Mouse (Mus musculus): ENCODE measurements around the gene Fam185a. TPM values are rescaled to one million over a fixed set of nuclear protein-coding genes. Genes with fewer than 3 reads are reported as not detected.
A peak's percentile ranks its signal among the peaks of the same experiment; 100 is the strongest.

Fam185a gene
- polyA plus RNA-seq, 1 experiment from 2014 or later, result 9.5 TPM

GRCm38 (mm10) chr5:21506887-21507286 lies 82.1 kb downstream of the Fam185a start:
- Histone ChIP-seq H3K4me3 (ENCODE audit: low read length) (no peak overlapping the region), H3K36me3 (ENCODE audit: control insufficient read depth, insufficient read depth) (no peaks in the 10 kb centered on the region), H3K9me3 (replicated peaks; ENCODE audit: control insufficient read depth, low read length) (no peaks in the 10 kb centered on the region), H3K4me2 (ENCODE audit: low read depth, low read length) (no peak overlapping the region), H3K27ac (ENCODE audit: low read length) (no peak overlapping the region), H3K9ac (ENCODE audit: low read length) (no peak overlapping the region), H3K27me3 (ENCODE audit: control insufficient read depth, insufficient read depth, low read length) (no peaks in the 10 kb centered on the region), H3K4me1 (ENCODE audit: control insufficient read depth, insufficient read depth, low read length) (no peaks in the 10 kb centered on the region)
- no peak for ATAC-seq (replicated peaks; ENCODE audit: extremely low read depth, insufficient read depth, low FRiP score)
- WGBS, result 79% methylated on average over 1 of the region's 1 CpGs

GRCm38 (mm10) chr5:21509801-21510200 lies 85.0 kb downstream of the Fam185a start:
- 58% methylated on average over 4 of the region's 4 CpGs for WGBS
- Histone ChIP-seq H3K4me2 (ENCODE audit: low read depth, low read length) (no peak overlapping the region), H3K4me1 (ENCODE audit: control insufficient read depth, insufficient read depth, low read length) (peaks cover 11% of the 10 kb centered on the region), H3K27ac (ENCODE audit: low read length) (no peak overlapping the region), H3K9ac (ENCODE audit: low read length) (no peak overlapping the region), H3K27me3 (ENCODE audit: control insufficient read depth, insufficient read depth, low read length) (no peaks in the 10 kb centered on the region), H3K4me3 (ENCODE audit: low read length) (no peak overlapping the region), H3K9me3 (replicated peaks; ENCODE audit: control insufficient read depth, low read length) (no peaks in the 10 kb centered on the region), H3K36me3 (ENCODE audit: control insufficient read depth, insufficient read depth) (no peaks in the 10 kb centered on the region)
- ATAC-seq (replicated peaks; ENCODE audit: extremely low read depth, insufficient read depth, low FRiP score), result no peak

GRCm38 (mm10) chr5:21513363-21513762 lies 88.6 kb downstream of the Fam185a start:
- no peak overlapping the region for H3K27ac ChIP-seq (ENCODE audit: low read length)
- 27% methylated on average over 10 of the region's 10 CpGs for WGBS
- H3K4me2 ChIP-seq (ENCODE audit: low read depth, low read length), result no peak overlapping the region
- H3K36me3 ChIP-seq (ENCODE audit: control insufficient read depth, insufficient read depth), result no peaks in the 10 kb centered on the region
- 0 out of 2 replicates have a peak, but pooled peaks have one; percentile 45 for ATAC-seq (replicated peaks; ENCODE audit: extremely low read depth, insufficient read depth, low FRiP score)
- no peaks in the 10 kb centered on the region for H3K27me3 ChIP-seq (ENCODE audit: control insufficient read depth, insufficient read depth, low read length)
- no peak overlapping the region for H3K9ac ChIP-seq (ENCODE audit: low read length)
- H3K4me3 ChIP-seq (ENCODE audit: low read length), result no peak overlapping the region
- H3K9me3 ChIP-seq (replicated peaks; ENCODE audit: control insufficient read depth, low read length), result no peaks in the 10 kb centered on the region
- H3K4me1 ChIP-seq (ENCODE audit: control insufficient read depth, insufficient read depth, low read length), result peaks cover 11% of the 10 kb centered on the region

GRCm38 (mm10) chr5:21517562-21517961 lies 92.8 kb downstream of the Fam185a start:
- peaks cover 11% of the 10 kb centered on the region for H3K4me1 ChIP-seq (ENCODE audit: control insufficient read depth, insufficient read depth, low read length)
- WGBS, result 83% methylated on average over 2 of the region's 2 CpGs
- H3K4me2 ChIP-seq (ENCODE audit: low read depth, low read length), result no peak overlapping the region
- H3K9me3 ChIP-seq (replicated peaks; ENCODE audit: control insufficient read depth, low read length), result no peaks in the 10 kb centered on the region
- H3K36me3 ChIP-seq (ENCODE audit: control insufficient read depth, insufficient read depth), result no peaks in the 10 kb centered on the region
- no peak overlapping the region for H3K4me3 ChIP-seq (ENCODE audit: low read length)
- ATAC-seq (replicated peaks; ENCODE audit: extremely low read depth, insufficient read depth, low FRiP score), result no peak
- H3K27me3 ChIP-seq (ENCODE audit: control insufficient read depth, insufficient read depth, low read length), result no peaks in the 10 kb centered on the region
- H3K9ac ChIP-seq (ENCODE audit: low read length), result no peak overlapping the region
- H3K27ac ChIP-seq (ENCODE audit: low read length), result no peak overlapping the region

DNA sequence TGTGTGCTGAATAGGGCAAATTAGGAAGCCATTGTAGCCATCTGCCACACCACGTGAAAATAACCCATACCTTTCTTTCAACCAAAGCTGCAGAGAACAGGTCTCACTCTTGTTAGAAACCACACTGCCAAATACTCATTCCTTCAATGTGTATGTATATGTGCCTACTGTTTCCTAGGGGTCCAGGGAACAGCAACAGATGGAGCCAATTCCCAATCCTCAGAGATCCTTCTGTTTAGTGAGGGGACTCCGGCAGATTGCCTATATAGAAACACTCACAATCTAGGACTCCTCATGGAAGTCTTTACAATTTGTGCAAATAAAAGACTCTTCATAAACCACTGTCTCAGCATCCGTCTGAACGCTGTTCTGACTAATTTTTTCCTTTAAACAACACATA lies 93.4 kb downstream of the Fam185a start:
- Histone ChIP-seq H3K36me3 (ENCODE audit: control insufficient read depth, insufficient read depth) (no peaks in the 10 kb centered on the region), H3K4me1 (ENCODE audit: control insufficient read depth, insufficient read depth, low read length) (peaks cover 5% of the 10 kb centered on the region), H3K27me3 (ENCODE audit: control insufficient read depth, insufficient read depth, low read length) (no peaks in the 10 kb centered on the region), H3K27ac (ENCODE audit: low read length) (no peak overlapping the region), H3K9ac (ENCODE audit: low read length) (no peak overlapping the region), H3K9me3 (replicated peaks; ENCODE audit: control insufficient read depth, low read length) (no peaks in the 10 kb centered on the region), H3K4me2 (ENCODE audit: low read depth, low read length) (no peak overlapping the region), H3K4me3 (ENCODE audit: low read length) (no peak overlapping the region)
- no peak for ATAC-seq (replicated peaks; ENCODE audit: extremely low read depth, insufficient read depth, low FRiP score)
- 89% methylated on average over 4 of the region's 4 CpGs for WGBS

GRCm38 (mm10) chr5:21519166-21519565 lies 94.4 kb downstream of the Fam185a start:
- Histone ChIP-seq H3K27me3 (ENCODE audit: control insufficient read depth, insufficient read depth, low read length) (no peaks in the 10 kb centered on the region), H3K27ac (ENCODE audit: low read length) (no peak overlapping the region), H3K36me3 (ENCODE audit: control insufficient read depth, insufficient read depth) (no peaks in the 10 kb centered on the region), H3K4me3 (ENCODE audit: low read length) (no peak overlapping the region), H3K4me1 (ENCODE audit: control insufficient read depth, insufficient read depth, low read length) (no peaks in the 10 kb centered on the region), H3K9ac (ENCODE audit: low read length) (no peak overlapping the region), H3K9me3 (replicated peaks; ENCODE audit: control insufficient read depth, low read length) (no peaks in the 10 kb centered on the region), H3K4me2 (ENCODE audit: low read depth, low read length) (no peak overlapping the region)
- no peak for ATAC-seq (replicated peaks; ENCODE audit: extremely low read depth, insufficient read depth, low FRiP score)
- 80% methylated on average over 3 of the region's 3 CpGs for WGBS

DNA sequence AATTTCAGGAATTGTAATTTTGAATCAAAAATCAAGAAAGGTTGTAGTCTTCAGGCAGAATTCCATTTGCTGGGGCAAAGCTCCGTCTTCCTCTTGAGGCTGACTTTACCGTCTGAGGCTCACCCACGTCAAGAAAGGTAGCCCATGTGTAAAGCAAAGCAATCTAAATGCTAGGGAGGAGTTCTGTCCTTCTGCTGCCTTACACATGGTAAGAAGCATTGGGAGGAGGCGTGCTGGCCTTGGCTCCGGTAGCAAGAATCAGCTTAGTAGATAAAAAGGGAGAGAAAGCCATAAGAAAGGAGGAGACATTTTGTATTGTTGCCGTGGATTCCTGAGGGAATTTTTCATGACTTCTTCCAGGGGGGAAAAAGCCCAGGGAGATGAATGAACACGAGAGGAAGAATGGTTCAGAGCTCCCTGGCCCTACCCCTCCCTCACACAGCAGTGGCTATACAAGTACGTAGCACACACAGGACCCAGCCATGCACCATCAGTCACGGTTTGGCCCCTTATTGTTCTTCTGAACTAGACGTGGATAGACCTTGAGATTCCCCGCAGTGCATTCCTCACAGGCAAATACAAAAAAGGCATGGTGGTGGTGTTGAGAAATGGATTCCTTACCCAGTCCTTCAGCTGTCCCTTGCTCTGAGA lies 102.2 kb downstream of the Fam185a start:
- WGBS, result 55% methylated on average over 11 of the region's 11 CpGs
- H3K27me3 ChIP-seq (ENCODE audit: control insufficient read depth, insufficient read depth, low read length), result no peaks in the 10 kb centered on the region
- no peak overlapping the region for H3K4me3 ChIP-seq (ENCODE audit: low read length)
- H3K4me2 ChIP-seq (ENCODE audit: low read depth, low read length), result no peak overlapping the region
- no peaks in the 10 kb centered on the region for H3K4me1 ChIP-seq (ENCODE audit: control insufficient read depth, insufficient read depth, low read length)
- no peak; the same call in 1 of the 2 replicates for ATAC-seq (replicated peaks; ENCODE audit: extremely low read depth, insufficient read depth, low FRiP score)
- no peak overlapping the region for H3K9ac ChIP-seq (ENCODE audit: low read length)
- H3K36me3 ChIP-seq (ENCODE audit: control insufficient read depth, insufficient read depth), result no peaks in the 10 kb centered on the region
- H3K9me3 ChIP-seq (replicated peaks; ENCODE audit: control insufficient read depth, low read length), result peaks cover 6% of the 10 kb centered on the region; the same call in 1 of the 2 replicates
- peak overlapping the region; percentile 65 for H3K27ac ChIP-seq (ENCODE audit: low read length)

GRCm38 (mm10) chr5:21527488-21527911 lies 102.7 kb downstream of the Fam185a start:
- ATAC-seq (replicated peaks; ENCODE audit: extremely low read depth, insufficient read depth, low FRiP score), result no peak
- Histone ChIP-seq H3K4me2 (ENCODE audit: low read depth, low read length) (no peak overlapping the region), H3K36me3 (ENCODE audit: control insufficient read depth, insufficient read depth) (no peaks in the 10 kb centered on the region), H3K9me3 (replicated peaks; ENCODE audit: control insufficient read depth, low read length) (peaks cover 6% of the 10 kb centered on the region; the same call in 1 of the 2 replicates), H3K4me3 (ENCODE audit: low read length) (no peak overlapping the region), H3K9ac (ENCODE audit: low read length) (no peak overlapping the region), H3K27me3 (ENCODE audit: control insufficient read depth, insufficient read depth, low read length) (no peaks in the 10 kb centered on the region), H3K27ac (ENCODE audit: low read length) (peak overlapping the region; percentile 65), H3K4me1 (ENCODE audit: control insufficient read depth, insufficient read depth, low read length) (no peaks in the 10 kb centered on the region)
- WGBS, result 36% methylated on average over 4 of the region's 4 CpGs

- H3K36me3 ChIP-seq (ENCODE audit: control insufficient read depth, insufficient read depth), result no peaks in the 10 kb centered on the region
- ATAC-seq (replicated peaks; ENCODE audit: extremely low read depth, insufficient read depth, low FRiP score), result peak; percentile 62
- 64% methylated on average over 15 of the region's 15 CpGs for WGBS
- H3K27me3 ChIP-seq (ENCODE audit: control insufficient read depth, insufficient read depth, low read length), result no peaks in the 10 kb centered on the region
- H3K9ac ChIP-seq (ENCODE audit: low read length), result no peak overlapping the region
- H3K27ac ChIP-seq (ENCODE audit: low read length), result peak overlapping the region; percentile 46
- no peaks in the 10 kb centered on the region for H3K4me1 ChIP-seq (ENCODE audit: control insufficient read depth, insufficient read depth, low read length)
- no peak overlapping the region for H3K4me3 ChIP-seq (ENCODE audit: low read length)
- H3K9me3 ChIP-seq (replicated peaks; ENCODE audit: control insufficient read depth, low read length), result peaks cover 6% of the 10 kb centered on the region; the same call in 1 of the 2 replicates
- no peak overlapping the region for H3K4me2 ChIP-seq (ENCODE audit: low read depth, low read length)
Measured at GRCm38 (mm10) chr5:21528068-21528842, 103.5 kb downstream of the Fam185a start.

Data from heart, embryonic 16.5 days (tissue).